ENCODE assay signal across 18 mouse cellular contexts in genomic region chr14:102676582-102676981, GRCm38 (mm10).
DNase-seq lines count a peak whose midpoint lies in the region; ATAC-seq and TF ChIP-seq lines count a peak whose summit lies in the region.
"Had no signal": no experiment of that assay in that cellular context is flagged by ENCODE, and none has a peak within 500 bp of the region (broad histone marks: within the 10 kb centered on the region; RNA-seq: fewer than 3 reads in every experiment).

No protein-coding gene starts in this region.

- DNase-seq in forebrain, postnatal 0 days: no peak
- peak; percentile 12 for DNase-seq in midbrain, embryonic 11.5 days (ENCODE audit: low spot score, missing footprints)
- no peak for DNase-seq in liver, embryonic 11.5 days (ENCODE audit: low spot score)
- no peak for DNase-seq in layer of hippocampus, adult 9-10 months (ENCODE audit: low spot score)
- DNase-seq: adrenal gland, adult 2 months; adrenal gland, postnatal 25 days; cerebellum, adult 2 months; cerebellum, postnatal 10 days; gastrocnemius, postnatal 36 days; heart, adult 11 months; heart, postnatal 36 days; kidney, adult 11 months had no signal

- TF ChIP-seq CTCF in forebrain, postnatal 0 days (IDR thresholded peaks at IDR 0.05; ENCODE audit: low read depth): no peak

- 10% methylated on average over 5 of the region's 5 CpGs for WGBS in forebrain, embryonic 12.5 days
- 7% methylated on average over 5 of the region's 5 CpGs for WGBS in forebrain, postnatal 0 days
- 62% methylated on average over 5 of the region's 5 CpGs for WGBS in midbrain, embryonic 11.5 days
- 46% methylated on average over 5 of the region's 5 CpGs for WGBS in midbrain, embryonic 13.5 days
- 5% methylated on average over 5 of the region's 5 CpGs for WGBS in forebrain, embryonic 15.5 days
- 68% methylated on average over 5 of the region's 5 CpGs for WGBS in liver, embryonic 11.5 days

- H3K36me3 ChIP-seq in forebrain, embryonic 12.5 days (replicated peaks): no peaks in the 10 kb centered on the region
- no peaks in the 10 kb centered on the region for H3K36me3 ChIP-seq in forebrain, postnatal 0 days (ENCODE audit: insufficient read depth)
- no peaks in the 10 kb centered on the region for H3K36me3 ChIP-seq in midbrain, embryonic 11.5 days (ENCODE audit: control insufficient read depth, insufficient read depth, low read length)
- H3K36me3 ChIP-seq in midbrain, embryonic 13.5 days: no peaks in the 10 kb centered on the region
- H3K36me3 ChIP-seq in forebrain, embryonic 15.5 days: no peaks in the 10 kb centered on the region
- no peaks in the 10 kb centered on the region for H3K36me3 ChIP-seq in liver, embryonic 11.5 days (ENCODE audit: control insufficient read depth, insufficient read depth, low read length)
- H3K36me3 ChIP-seq: heart, embryonic 13.5 days; hindbrain, embryonic 15.5 days had no signal

- H3K4me3 ChIP-seq in forebrain, embryonic 12.5 days (replicated peaks): no peak overlapping the region
- no peak overlapping the region for H3K4me3 ChIP-seq in forebrain, postnatal 0 days (ENCODE audit: low read depth, low read length)
- H3K4me3 ChIP-seq in midbrain, embryonic 11.5 days (ENCODE audit: low read depth, low read length): no peak overlapping the region
- no peak overlapping the region for H3K4me3 ChIP-seq in midbrain, embryonic 13.5 days (replicated peaks)
- no peak overlapping the region for H3K4me3 ChIP-seq in forebrain, embryonic 15.5 days
- no peak overlapping the region for H3K4me3 ChIP-seq in liver, embryonic 11.5 days (ENCODE audit: low read depth, low read length)
- H3K4me3 ChIP-seq: heart, embryonic 13.5 days; hindbrain, embryonic 15.5 days had no signal

- H3K4me2 ChIP-seq in forebrain, embryonic 12.5 days: no peak overlapping the region
- H3K4me2 ChIP-seq in forebrain, postnatal 0 days (ENCODE audit: low read depth): no peak overlapping the region
- no peak overlapping the region for H3K4me2 ChIP-seq in midbrain, embryonic 11.5 days
- no peak overlapping the region for H3K4me2 ChIP-seq in midbrain, embryonic 13.5 days (replicated peaks)
- no peak overlapping the region for H3K4me2 ChIP-seq in forebrain, embryonic 15.5 days (replicated peaks)
- H3K4me2 ChIP-seq in liver, embryonic 11.5 days: no peak overlapping the region
- H3K4me2 ChIP-seq: heart, embryonic 13.5 days; hindbrain, embryonic 15.5 days had no signal

- no peaks in the 10 kb centered on the region for H3K27me3 ChIP-seq in forebrain, embryonic 12.5 days
- H3K27me3 ChIP-seq in forebrain, postnatal 0 days (ENCODE audit: insufficient read depth, low read length): no peaks in the 10 kb centered on the region
- H3K27me3 ChIP-seq in midbrain, embryonic 11.5 days (ENCODE audit: control insufficient read depth, insufficient read depth, low read length): no peaks in the 10 kb centered on the region
- no peaks in the 10 kb centered on the region for H3K27me3 ChIP-seq in midbrain, embryonic 13.5 days
- H3K27me3 ChIP-seq in forebrain, embryonic 15.5 days: no peaks in the 10 kb centered on the region
- no peaks in the 10 kb centered on the region for H3K27me3 ChIP-seq in liver, embryonic 11.5 days (replicated peaks; ENCODE audit: control insufficient read depth, insufficient read depth, low read length)
- H3K27me3 ChIP-seq: CH12.LX; heart, embryonic 13.5 days; hindbrain, embryonic 15.5 days had no signal

- H3K27ac ChIP-seq in forebrain, embryonic 12.5 days: no peak overlapping the region
- H3K27ac ChIP-seq in forebrain, postnatal 0 days (ENCODE audit: low read depth, low read length): no peak overlapping the region
- H3K27ac ChIP-seq in midbrain, embryonic 11.5 days (ENCODE audit: low read depth, low read length): no peak overlapping the region
- no peak overlapping the region for H3K27ac ChIP-seq in midbrain, embryonic 13.5 days
- no peak overlapping the region for H3K27ac ChIP-seq in forebrain, embryonic 15.5 days (replicated peaks)
- no peak overlapping the region for H3K27ac ChIP-seq in liver, embryonic 11.5 days (ENCODE audit: low read depth, low read length)
- H3K27ac ChIP-seq: heart, embryonic 13.5 days; hindbrain, embryonic 15.5 days had no signal

- ATAC-seq in forebrain, embryonic 12.5 days (ENCODE audit: low FRiP score): peak; percentile 56; the same call in 1 of the 2 replicates
- no peak; the same call in 1 of the 2 replicates for ATAC-seq in forebrain, postnatal 0 days
- ATAC-seq in midbrain, embryonic 11.5 days (ENCODE audit: low FRiP score): no peak
- ATAC-seq in midbrain, embryonic 13.5 days: no peak
- ATAC-seq in forebrain, embryonic 15.5 days (replicated peaks): peak; percentile 79
- no peak for ATAC-seq in liver, embryonic 11.5 days (replicated peaks; ENCODE audit: low FRiP score)

- H3K4me1 ChIP-seq in forebrain, embryonic 12.5 days: peaks cover 7% of the 10 kb centered on the region
- no peaks in the 10 kb centered on the region for H3K4me1 ChIP-seq in forebrain, postnatal 0 days (ENCODE audit: insufficient read depth)
- H3K4me1 ChIP-seq in midbrain, embryonic 11.5 days (ENCODE audit: control insufficient read depth, insufficient read depth, low read length): no peaks in the 10 kb centered on the region
- no peaks in the 10 kb centered on the region for H3K4me1 ChIP-seq in midbrain, embryonic 13.5 days (replicated peaks)
- peaks cover 15% of the 10 kb centered on the region for H3K4me1 ChIP-seq in forebrain, embryonic 15.5 days
- no peaks in the 10 kb centered on the region for H3K4me1 ChIP-seq in liver, embryonic 11.5 days (replicated peaks; ENCODE audit: control insufficient read depth, insufficient read depth, low read length)
- H3K4me1 ChIP-seq: heart, embryonic 13.5 days; hindbrain, embryonic 15.5 days had no signal

- no peak overlapping the region for H3K9ac ChIP-seq in forebrain, embryonic 12.5 days
- H3K9ac ChIP-seq in forebrain, postnatal 0 days: no peak overlapping the region
- H3K9ac ChIP-seq in midbrain, embryonic 11.5 days (ENCODE audit: low read length): no peak overlapping the region
- no peak overlapping the region for H3K9ac ChIP-seq in midbrain, embryonic 13.5 days (replicated peaks)
- H3K9ac ChIP-seq in forebrain, embryonic 15.5 days (replicated peaks): no peak overlapping the region
- no peak overlapping the region for H3K9ac ChIP-seq in liver, embryonic 11.5 days (ENCODE audit: low read depth, low read length)
- H3K9ac ChIP-seq: heart, embryonic 13.5 days; hindbrain, embryonic 15.5 days had no signal

- H3K9me3 ChIP-seq in forebrain, embryonic 12.5 days: no peaks in the 10 kb centered on the region
- no peaks in the 10 kb centered on the region for H3K9me3 ChIP-seq in forebrain, postnatal 0 days (ENCODE audit: low read length)
- no peaks in the 10 kb centered on the region for H3K9me3 ChIP-seq in midbrain, embryonic 11.5 days (ENCODE audit: control insufficient read depth, low read length)
- no peaks in the 10 kb centered on the region for H3K9me3 ChIP-seq in midbrain, embryonic 13.5 days
- no peaks in the 10 kb centered on the region for H3K9me3 ChIP-seq in forebrain, embryonic 15.5 days
- H3K9me3 ChIP-seq in liver, embryonic 11.5 days (ENCODE audit: control insufficient read depth, low read length): no peaks in the 10 kb centered on the region
- H3K9me3 ChIP-seq: heart, embryonic 13.5 days; hindbrain, embryonic 15.5 days had no signal

Comparison
In these comparisons a context has a peak if more than half of its experiments do, and no peak if none do; other contexts are left out.
1. ATAC-seq: peak in forebrain, embryonic 12.5 days (single experiment) and forebrain, embryonic 15.5 days (single experiment); none in forebrain, postnatal 0 days (single experiment), midbrain, embryonic 11.5 days (single experiment), midbrain, embryonic 13.5 days (single experiment) and liver, embryonic 11.5 days (single experiment).